Mouse (Mus musculus) MEL (cell line): ENCODE measurements at regions not wholly inside any gene's neighbourhood (a gene's known extent, or its start where the extent isn't known, plus 50 kb on each side); places are given as distances from the start of the nearest gene placed in this dataset.

Experiments
- BHLHE40 ChIP-seq: IDR thresholded peaks from 2 replicates; pipeline ENCODE4 v1.6.1; 2012; ENCODE audit warnings: low read depth, mild to moderate bottlenecking, inconsistent platforms, low read length, improper control_type of control experiment, borderline replicate concordance
- CHD2 ChIP-seq: IDR thresholded peaks from 2 replicates; pipeline ENCODE4 v1.6.1; 2011; ENCODE audit warnings: low read length, improper control_type of control experiment
- CTCF ChIP-seq, 3 experiments: IDR thresholded peaks in 2 of 3; conservative IDR thresholded peaks in 1 of 3; 2 replicates each; pipeline ENCODE4 v1.5.1; 2011 to 2012; ENCODE audit warnings: low read length in 3 of 3, low read depth in 2 of 3, mild to moderate bottlenecking in 2 of 3, improper control_type of control experiment in 1 of 3, inconsistent platforms in 1 of 3, mixed read lengths in 1 of 3, moderate library complexity in 1 of 3; ENCODE audit not compliant: control insufficient read depth in 1 of 3, insufficient read depth in 1 of 3, poor library complexity in 1 of 3, severe bottlenecking in 1 of 3
- ELF1 ChIP-seq: IDR thresholded peaks from 2 replicates; pipeline ENCODE4 v1.6.1; 2014; ENCODE audit warnings: low read depth, mild to moderate bottlenecking, inconsistent platforms, low read length, improper control_type of control experiment, moderate library complexity
- MAFK ChIP-seq: IDR thresholded peaks from 2 replicates; pipeline ENCODE4 v1.6.1; 2011; ENCODE audit warnings: low read depth, mild to moderate bottlenecking, low read length, improper control_type of control experiment, borderline replicate concordance
- POLR2A ChIP-seq, 2 experiments: IDR thresholded peaks; 2 replicates each; pipeline ENCODE4 v1.6.1; 2011 to 2012; ENCODE audit warnings: low read length in 2 of 2, mild to moderate bottlenecking in 2 of 2, control low read depth in 1 of 2, improper control_type of control experiment in 1 of 2, low read depth in 1 of 2, moderate library complexity in 1 of 2; ENCODE audit not compliant: control insufficient read depth in 1 of 2, insufficient read depth in 1 of 2, poor library complexity in 1 of 2
- POLR2AphosphoS2 ChIP-seq: IDR thresholded peaks from 2 replicates; pipeline ENCODE4 v1.6.1; 2011; ENCODE audit warnings: low read length, improper control_type of control experiment
- RAD21 ChIP-seq: IDR thresholded peaks from 2 replicates; pipeline ENCODE4 v1.6.1; 2011; ENCODE audit warnings: mild to moderate bottlenecking, low read depth, low read length, improper control_type of control experiment
- RCOR1 ChIP-seq: IDR thresholded peaks from 2 replicates; pipeline ENCODE4 v1.6.1; 2012; ENCODE audit warnings: low read depth, mild to moderate bottlenecking, inconsistent platforms, low read length, improper control_type of control experiment
- TBP ChIP-seq: IDR thresholded peaks from 2 replicates; pipeline ENCODE4 v1.8.0; 2011; ENCODE audit warnings: low read depth, low read length, improper control_type of control experiment
- USF2 ChIP-seq, 2 experiments: IDR thresholded peaks; 2 replicates each; pipeline ENCODE4 v1.6.1; 2011 to 2012; ENCODE audit warnings: improper control_type of control experiment in 2 of 2, low read length in 2 of 2, borderline replicate concordance in 1 of 2, inconsistent platforms in 1 of 2, low read depth in 1 of 2, mild to moderate bottlenecking in 1 of 2; ENCODE audit not compliant: insufficient read depth in 1 of 2
- ZC3H11A ChIP-seq: IDR thresholded peaks from 2 replicates; pipeline ENCODE4 v1.6.1; 2012; ENCODE audit warnings: low read depth, mild to moderate bottlenecking, inconsistent platforms, low read length, improper control_type of control experiment
- ZKSCAN1 ChIP-seq: IDR thresholded peaks from 2 replicates; pipeline ENCODE4 v1.6.1; 2012; ENCODE audit warnings: low read depth, mild to moderate bottlenecking, inconsistent platforms, low read length, improper control_type of control experiment, moderate library complexity

- TF ChIP-seq RCOR1, result no peak
- TF ChIP-seq ELF1, result no peak
- TF ChIP-seq ZKSCAN1, result no peak
- TF ChIP-seq CHD2, result no peak
- TF ChIP-seq CTCF (IDR thresholded peaks at IDR 0.05 in 2 of 3, conservative IDR thresholded peaks at IDR 0.05 in 1 of 3; ENCODE audit: control insufficient read depth in 1 of 3, insufficient read depth in 1 of 3, low read depth in 2 of 3, low read length in 3 of 3, poor library complexity in 1 of 3, severe bottlenecking in 1 of 3), result no peak
- no peak for TF ChIP-seq BHLHE40
- TF ChIP-seq MAFK, result no peak
- TF ChIP-seq ZC3H11A, result no peak
- no peak for TF ChIP-seq POLR2A (IDR thresholded peaks at IDR 0.05; ENCODE audit: control insufficient read depth in 1 of 2, insufficient read depth in 1 of 2, low read depth in 1 of 2, low read length in 2 of 2, poor library complexity in 1 of 2)
- no peak for TF ChIP-seq RAD21
- no peak for TF ChIP-seq USF2 (IDR thresholded peaks at IDR 0.05; ENCODE audit: borderline replicate concordance in 1 of 2, insufficient read depth in 1 of 2, low read depth in 1 of 2, low read length in 2 of 2)
- no peak for TF ChIP-seq TBP
- no peak for TF ChIP-seq POLR2AphosphoS2
Observed at GRCm38 (mm10) chr2:167842993-167843392, 88.9 kb upstream of the Ptpn1 start.
